Mouse (Mus musculus) heart, postnatal 36 days (tissue): ENCODE data around the gene Hilpda. TPM values are rescaled to one million over a fixed set of nuclear protein-coding genes. Genes with fewer than 3 reads are reported as not detected.

Experiments used
- DNase-seq, 2 experiments: peaks; one replicate each; pipeline ENCODE4 v3.0.0; 2021 to 2022
- intact Hi-C: fragments of 180-260 bp; cut with DNase I; formaldehyde crosslinking; loops from one replicate; pipeline ENCODE4 v1.15.1; 2025
- total RNA-seq, 2 experiments: library from RNA; stranded (reverse); gene quantifications; 2 replicates each; pipeline ENCODE4 v1.2.3; 2021

Gene Hilpda
- total RNA-seq, 2 experiments from 2014 or later: 4.4 to 5.7 TPM

GRCm38 (mm10) chr6:29270961-29271360 is 1.3 kb upstream of the Hilpda start:
- intact Hi-C loops: no loop called here
- peak; percentile 20 to 34 for DNase-seq

- intact Hi-C loops: no loop called here
- no peak for DNase-seq
Measured at GRCm38 (mm10) chr6:29276746-29277145, 4.5 kb downstream of the Hilpda start.

DNA sequence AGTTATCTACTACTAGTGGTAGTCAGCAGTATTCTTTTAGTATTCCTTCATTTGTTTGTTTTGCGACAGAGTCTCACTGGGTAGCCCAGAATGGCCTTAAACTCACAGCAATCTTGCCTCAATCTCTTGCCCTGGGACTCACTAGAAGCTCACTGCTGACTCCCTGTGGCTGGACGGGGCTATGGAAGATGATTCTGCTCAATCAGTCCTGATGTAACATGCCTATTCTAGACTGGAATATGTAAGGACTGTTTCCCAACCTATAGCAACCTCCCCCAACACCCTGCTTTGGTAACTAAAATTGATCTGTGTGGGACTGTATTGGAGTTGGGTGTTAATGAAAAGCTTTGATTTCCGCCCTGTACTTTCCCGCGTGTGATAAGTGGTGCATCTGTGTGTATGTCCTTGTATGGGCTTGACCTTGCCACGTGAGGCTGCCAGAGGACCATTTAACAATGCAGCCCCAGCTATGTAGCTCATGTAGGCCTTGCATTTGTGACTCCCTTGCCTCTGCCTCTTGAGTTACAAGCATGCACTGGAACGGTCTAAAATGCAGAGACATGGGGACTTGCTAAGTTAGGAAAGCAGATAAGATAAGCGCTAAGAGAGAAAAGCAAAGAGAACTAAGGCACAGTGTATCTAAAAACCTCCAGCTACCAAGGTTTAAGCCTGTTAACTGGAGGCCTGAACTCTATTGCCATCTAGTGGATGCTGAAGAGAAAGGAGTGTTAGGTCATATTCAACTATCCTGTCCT is 6.4 kb downstream of the Hilpda start:
- DNase-seq: peak; percentile 36 to 45
- intact Hi-C loops: loop anchor here (1.0 to 2.0 kb wide), 3 partner anchors 38 to 114 kb away; partner anchors contain the start of gene Rbm28

- DNase-seq: no peak
- intact Hi-C loops: loop anchor here (1.0 to 2.0 kb wide), 3 partner anchors 39 to 114 kb away; partner anchors contain the start of gene Rbm28
Measured at GRCm38 (mm10) chr6:29279293-29279692, 7.0 kb downstream of the Hilpda start, which contains the start of gene Fam71f2. Fam71f2 (plus strand) TSS chr6:29279593.

DNA sequence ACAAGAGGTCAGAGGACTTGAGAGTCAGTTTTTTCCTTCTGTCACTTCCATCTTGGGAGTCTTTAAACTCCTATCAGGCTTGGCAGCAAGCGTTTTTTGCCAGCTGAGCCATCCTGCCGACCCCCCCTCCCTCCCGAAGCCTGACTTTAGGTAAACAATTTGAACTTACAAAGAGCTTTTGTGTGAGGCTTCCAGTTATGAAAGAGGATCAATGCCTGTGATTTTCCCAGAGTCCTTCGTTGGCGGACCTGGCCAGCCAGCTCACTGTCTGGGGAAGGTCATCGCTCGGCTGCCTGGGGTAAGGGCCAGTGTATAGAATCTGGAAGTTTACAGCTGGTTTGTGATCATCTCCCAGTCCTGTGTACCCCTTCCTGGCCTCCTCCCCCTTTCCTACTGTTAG is 8.4 kb downstream of the Hilpda start:
- intact Hi-C loops: no loop called here
- no peak for DNase-seq

- intact Hi-C loops: no loop called here
- no peak for DNase-seq
Measured at GRCm38 (mm10) chr6:29286870-29287269, 14.6 kb downstream of the Hilpda start.

- DNase-seq: no peak
- intact Hi-C loops: no loop called here
Measured at GRCm38 (mm10) chr6:29287481-29287880, 15.2 kb downstream of the Hilpda start.

DNA sequence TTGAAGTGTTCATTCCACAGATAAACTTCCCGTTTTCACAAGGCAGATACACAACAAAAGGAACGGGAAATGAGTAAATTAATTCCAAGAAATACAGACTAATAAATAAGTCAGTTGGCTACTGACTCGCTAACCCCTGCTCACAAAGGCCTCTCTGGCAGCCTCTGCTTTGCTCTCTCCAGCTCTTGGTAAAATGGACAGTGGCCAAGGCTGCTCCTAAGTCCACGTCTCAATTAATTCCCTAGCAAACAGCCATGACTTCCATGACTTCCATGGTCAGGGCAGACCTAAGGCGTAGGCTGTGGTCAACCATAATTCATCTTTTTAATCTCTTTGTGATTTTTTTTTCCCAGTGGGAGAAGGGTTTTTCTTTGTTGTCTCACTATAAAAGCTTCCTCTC is 15.7 kb downstream of the Hilpda start:
- DNase-seq: no peak

DNA sequence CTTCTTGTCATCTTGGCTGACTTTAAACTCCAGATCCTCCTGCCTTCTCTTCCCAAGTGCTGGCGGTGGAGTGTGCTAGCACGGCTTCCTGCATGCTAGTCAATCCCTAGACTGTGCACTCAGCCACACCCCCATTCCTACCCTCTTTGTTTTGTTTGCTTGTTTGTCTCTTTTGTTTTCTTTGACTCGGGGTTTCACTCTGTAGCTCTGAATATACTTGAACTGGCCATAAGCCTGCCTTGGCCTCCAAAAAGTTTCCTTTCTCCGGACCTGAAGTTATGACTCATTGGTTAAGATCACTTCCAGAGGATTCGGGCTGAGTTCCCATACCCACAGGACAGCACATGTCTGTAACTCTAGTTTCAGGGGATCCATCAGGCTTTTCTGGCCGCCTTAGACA is 16.4 kb downstream of the Hilpda start:
- DNase-seq: no peak
- intact Hi-C loops: no loop called here

More for the DNA sequence above, 15.7 kb downstream of the Hilpda start:
- intact Hi-C loops: no loop called here

GRCm38 (mm10) chr6:29299112-29299511 is 26.8 kb downstream of the Hilpda start:
- intact Hi-C loops: no loop called here
- no peak for DNase-seq

DNA sequence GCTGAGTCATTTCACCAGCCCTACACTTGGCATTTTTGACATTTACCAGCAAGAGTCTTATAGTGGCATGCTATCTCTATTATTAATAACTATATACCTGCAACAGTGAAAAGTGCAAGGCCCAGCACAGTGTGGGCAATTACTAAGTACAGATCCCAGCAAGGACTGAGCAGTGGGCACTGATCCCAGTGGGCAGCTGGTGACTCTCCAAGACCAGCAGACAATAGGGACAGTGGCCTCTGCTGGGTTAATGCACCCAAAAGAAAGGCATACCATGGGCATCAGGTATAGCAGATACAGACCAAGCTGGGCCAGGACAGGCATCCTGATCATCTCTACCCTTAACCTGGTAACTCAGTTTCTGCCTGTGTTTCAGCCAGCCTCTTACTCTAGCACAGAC is 31.0 kb downstream of the Hilpda start:
- intact Hi-C loops: no loop called here
- DNase-seq: no peak

- intact Hi-C loops: no loop called here
- no peak for DNase-seq
Measured at GRCm38 (mm10) chr6:29303726-29304125, 31.4 kb downstream of the Hilpda start.

DNA sequence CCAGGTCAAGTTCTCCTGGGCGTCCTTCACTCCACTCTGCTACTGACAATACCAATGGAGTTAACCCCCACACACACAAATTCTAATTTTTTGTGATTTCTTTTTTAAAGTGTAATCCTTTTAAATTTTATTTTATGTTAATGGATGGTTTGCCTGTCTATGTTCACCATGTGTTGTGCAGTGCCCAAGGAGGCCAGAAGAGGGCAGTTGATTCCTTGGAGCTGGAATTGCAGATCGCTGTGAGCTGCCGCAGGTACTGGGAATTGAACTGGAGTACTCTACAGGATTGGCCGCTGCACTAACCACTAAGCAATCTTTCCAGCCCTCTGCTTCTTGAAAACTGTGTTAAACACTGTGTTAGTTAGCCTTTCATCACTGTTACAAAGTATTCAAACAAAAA is 33.2 kb downstream of the Hilpda start:
- no peak for DNase-seq
- intact Hi-C loops: no loop called here

GRCm38 (mm10) chr6:29308846-29309605 is 36.7 kb downstream of the Hilpda start:
- no peak for DNase-seq

DNA sequence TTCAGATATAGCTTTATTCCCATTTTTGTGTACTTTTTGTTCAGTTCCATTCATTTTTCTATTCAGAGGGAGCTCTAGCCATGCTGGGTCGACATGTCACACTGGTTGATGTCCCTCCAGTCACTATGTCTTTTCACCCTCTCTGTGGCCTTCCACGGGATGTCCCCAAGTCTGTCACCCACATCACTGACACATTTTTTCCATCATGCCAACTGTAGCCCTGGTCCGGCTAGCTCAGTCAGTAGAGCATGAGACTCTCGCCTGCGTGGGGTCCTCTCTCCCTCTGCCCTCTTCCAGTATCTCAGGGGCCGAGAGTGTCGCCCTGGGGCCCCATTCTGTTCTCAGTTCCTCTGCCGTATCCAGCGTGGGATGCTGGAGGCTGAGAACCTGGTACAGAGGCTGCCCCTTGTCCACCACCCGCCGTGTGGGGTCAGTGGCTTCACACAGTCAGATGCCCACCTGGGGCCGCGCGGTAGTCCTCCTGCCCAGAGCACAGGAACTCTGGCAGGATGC is 41.5 kb downstream of the Hilpda start:
- intact Hi-C loops: no loop called here
- DNase-seq: no peak

More at GRCm38 (mm10) chr6:29308846-29309605, 36.7 kb downstream of the Hilpda start:
- intact Hi-C loops: no loop called here

GRCm38 (mm10) chr6:29317286-29317685 is 45.0 kb downstream of the Hilpda start:
- intact Hi-C loops: no loop called here
- DNase-seq: no peak

- intact Hi-C loops: no loop called here
- DNase-seq: no peak
Measured at GRCm38 (mm10) chr6:29317941-29318340, 45.7 kb downstream of the Hilpda start.

GRCm38 (mm10) chr6:29318879-29319278 is 46.6 kb downstream of the Hilpda start, which contains the start of gene Fam71f1:
Fam71f1 (plus strand) TSS chr6:29319140.
- intact Hi-C loops: no loop called here
- DNase-seq: peak; percentile 3 to 6

DNA sequence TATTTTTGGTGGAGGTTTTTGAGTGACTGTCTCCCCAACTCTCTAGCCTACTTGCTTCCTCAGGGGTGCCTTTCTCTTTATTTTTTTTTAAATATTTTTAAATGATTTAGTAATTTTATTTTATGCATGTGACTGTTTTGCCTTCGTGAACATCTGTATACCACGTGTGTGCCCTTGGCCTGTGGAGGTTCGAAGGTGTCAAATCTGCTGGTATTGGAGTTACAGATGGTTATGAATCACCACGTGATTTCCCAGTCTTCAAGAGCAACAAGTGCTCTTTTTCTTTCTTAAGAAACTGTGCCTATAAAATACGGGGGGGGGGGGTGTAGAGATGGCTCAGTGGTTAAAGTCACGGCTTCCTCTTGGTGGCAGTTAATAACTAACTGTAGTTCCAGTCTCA is 49.3 kb downstream of the Hilpda start:
- intact Hi-C loops: no loop called here
- no peak for DNase-seq

DNA sequence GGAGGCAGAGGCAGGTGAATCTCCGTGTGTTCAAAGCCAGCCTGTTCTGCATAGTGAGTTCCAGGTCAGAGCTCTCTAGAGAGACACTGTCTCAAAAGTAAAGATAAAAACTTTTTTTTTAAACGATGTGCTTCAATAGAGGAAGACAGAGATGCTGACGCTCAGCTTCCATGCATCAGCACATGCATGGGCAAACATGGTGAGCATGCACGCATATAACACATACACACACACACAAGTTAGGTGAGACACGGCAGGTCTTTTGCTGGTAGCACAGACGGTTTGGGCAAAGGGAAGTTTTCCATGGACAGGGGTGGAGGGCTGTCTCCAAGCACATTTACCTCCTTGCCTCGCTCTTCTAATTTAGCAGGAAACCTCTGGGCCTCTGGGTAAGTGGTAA is 49.9 kb downstream of the Hilpda start:
- no peak for DNase-seq
- intact Hi-C loops: no loop called here

DNA sequence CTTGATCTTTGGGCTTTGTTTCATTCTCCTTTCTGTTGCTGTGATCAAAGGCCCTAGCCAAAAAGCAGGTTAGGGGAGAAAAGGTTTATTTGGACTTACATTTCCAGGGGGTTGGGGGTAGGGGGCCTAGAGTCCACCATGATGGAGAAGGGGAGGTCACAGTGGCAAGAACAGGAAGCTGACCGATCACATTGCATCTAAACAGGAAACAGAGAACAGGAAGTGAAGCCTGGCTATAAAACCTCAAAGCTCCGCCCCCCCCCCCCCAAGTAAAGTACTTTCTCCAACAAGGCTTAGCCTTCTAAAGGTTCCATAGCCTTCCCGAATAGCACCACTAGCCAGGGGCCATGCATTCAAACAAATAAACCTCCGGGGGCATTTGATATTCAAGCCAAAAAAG is 50.4 kb downstream of the Hilpda start:
- intact Hi-C loops: no loop called here
- no peak for DNase-seq
